Mouse (Mus musculus) right cerebral cortex, postnatal 14 days (tissue): ENCODE results near the gene Litaf.
A peak's percentile ranks its signal among the peaks of the same experiment; 100 is the strongest.
"Not testable (repeated sequence)": the region's sequence is repeated elsewhere in the genome, so short reads cannot be mapped to it uniquely, and the experiment has no call there.

Source experiments
- DNase-seq: peaks from one replicate; pipeline ENCODE4 v3.0.0; 2022

Gene Litaf

DNA sequence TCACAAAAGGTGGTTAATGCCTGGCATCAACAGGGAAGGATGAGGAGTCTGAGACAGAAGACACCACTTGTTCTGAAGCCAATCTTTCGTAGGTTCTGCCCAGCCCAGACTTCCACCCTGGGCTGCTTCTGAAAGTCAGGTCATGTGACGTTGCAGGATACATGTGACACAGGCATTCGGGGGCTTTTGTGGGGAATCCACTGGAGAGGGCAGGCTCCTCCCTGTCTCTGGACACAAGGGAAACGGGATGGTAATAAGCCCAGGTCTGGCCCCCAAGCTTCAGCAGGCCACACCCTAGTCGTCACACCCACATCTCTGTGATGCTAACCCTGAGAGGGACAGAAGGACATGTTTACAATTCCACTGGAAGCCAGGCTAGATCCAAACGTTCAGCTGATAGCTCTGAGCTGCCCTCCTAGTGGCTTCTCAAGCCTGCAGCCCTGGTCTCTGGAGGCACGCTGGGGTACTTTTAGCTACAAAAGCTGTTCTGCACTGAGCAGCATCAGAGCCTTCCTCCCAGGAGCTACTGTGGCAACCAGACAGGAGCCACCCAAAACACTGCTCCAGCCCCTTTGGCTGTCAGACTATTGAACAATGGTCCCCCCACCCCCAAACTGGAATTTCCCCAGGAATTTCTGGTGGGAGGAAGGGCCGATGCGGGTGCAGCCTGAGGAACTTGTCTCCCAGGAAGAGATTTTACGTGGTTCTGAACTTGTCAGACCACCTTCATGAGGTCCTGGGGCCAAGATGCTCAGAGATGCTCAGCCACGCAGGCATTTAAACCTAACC is 48.0 kb downstream of the Litaf start:
- no peak for DNase-seq

DNA sequence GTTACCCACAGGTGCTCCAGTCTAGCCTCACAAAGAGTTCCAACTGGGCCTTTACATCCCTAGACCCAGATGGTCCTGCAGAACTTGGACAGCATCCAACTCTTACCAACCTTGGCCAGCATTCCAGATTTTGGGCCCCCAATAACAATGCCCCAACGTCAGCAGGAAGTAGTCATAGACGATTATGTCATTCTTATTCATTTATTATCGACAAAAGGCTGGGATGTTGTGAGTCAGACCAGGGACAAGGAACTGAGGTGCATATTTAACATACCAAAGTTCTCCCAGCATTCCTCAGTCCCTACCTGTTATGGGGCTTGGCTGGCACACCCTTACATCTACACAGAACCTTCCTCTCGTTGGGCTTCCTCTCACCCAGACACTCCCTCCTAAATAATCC is 49.6 kb downstream of the Litaf start:
- no peak for DNase-seq

DNA sequence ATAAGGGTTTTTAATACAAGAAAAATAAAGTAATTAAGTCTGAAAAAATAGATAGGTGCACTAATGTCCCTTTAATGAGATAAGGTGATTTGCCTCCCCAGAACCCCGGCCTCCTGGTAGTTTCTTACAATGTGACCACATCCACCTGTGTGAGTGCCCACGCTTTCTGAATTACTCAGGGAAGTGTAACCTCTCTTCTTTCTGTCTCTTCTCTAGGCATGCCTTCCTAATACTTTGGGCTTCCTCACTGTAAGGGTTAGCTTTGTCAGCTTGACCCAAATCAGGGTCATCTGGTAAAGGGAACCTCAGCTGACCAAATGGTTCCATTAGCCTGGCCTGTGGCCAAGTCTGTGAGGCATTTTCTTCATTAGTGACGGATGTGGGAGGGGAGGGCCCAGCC is 51.5 kb downstream of the Litaf start:
- no peak for DNase-seq

DNA sequence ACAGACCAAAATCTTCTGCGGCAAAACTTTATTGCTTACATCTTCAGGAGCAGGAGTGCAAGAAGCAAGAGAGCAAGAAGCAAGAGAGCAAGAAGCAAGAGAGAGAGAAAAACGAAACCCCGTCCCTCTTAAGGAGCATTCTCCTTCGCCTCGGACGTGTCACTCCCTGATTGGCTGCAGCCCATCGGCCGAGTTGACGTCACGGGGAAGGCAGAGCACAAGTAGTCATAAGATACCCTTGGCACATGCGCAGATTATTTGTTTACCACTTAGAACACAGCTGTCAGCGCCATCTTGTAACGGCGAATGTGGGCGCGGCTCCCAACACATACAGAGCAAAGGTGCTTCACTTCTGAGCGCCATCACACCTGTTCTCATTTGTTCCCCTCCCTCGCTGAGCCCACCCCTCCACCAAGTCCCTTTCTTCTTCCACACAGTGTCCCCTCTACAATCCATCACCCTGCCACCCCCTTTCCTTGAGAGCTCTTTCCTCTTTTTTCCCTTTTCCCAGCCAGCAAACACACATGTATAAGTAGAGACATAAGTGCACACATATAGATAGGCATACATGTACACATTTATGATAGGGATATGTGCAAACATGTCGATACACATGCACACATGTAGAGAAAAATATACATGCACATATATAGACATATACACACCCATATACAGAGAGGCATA is 52.4 kb downstream of the Litaf start:
- DNase-seq, result not testable (repeated sequence)

DNA sequence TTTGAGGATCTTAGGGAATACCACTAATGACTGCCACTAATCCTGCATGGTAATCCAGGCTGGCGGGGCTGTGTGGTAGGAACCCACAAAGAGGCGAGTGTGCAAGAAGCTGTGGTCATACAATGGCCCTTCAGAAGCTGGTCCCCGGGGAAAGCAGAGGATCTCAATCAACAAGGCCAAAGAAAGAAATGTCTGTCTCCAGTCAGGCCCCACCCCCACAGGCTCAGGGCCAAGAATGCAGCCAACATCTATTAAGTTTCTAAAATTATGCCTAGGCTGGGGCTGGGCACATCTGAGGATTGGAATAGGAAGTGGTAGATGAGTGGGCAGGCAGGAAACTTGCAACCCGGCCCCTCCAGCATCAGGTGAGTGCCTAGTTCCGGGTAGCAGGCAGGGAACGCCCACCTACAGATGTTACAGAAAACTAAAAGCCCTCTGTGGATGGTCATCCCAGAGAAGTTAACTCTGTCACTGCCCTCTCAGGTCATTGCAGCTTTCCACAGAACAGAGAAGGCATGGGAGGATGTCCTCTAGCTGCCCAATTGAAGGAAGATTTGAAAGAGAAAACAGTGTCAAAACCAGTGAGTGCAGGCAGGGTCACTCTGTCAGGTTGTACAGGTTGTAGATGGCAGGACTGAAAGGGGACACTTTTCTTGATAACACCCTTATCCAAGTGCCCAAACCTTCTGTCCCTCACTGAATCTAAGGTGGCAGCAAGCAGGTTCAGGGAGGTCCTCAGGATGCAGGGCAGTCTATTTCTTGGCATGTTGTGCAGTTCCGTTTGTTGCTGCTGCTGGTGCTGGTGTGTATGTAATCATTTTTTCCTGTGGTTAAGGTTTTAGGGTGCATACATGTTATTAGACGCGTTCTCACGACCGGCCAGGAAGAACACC is 53.1 kb downstream of the Litaf start:
- peak; percentile 54 for DNase-seq

DNA sequence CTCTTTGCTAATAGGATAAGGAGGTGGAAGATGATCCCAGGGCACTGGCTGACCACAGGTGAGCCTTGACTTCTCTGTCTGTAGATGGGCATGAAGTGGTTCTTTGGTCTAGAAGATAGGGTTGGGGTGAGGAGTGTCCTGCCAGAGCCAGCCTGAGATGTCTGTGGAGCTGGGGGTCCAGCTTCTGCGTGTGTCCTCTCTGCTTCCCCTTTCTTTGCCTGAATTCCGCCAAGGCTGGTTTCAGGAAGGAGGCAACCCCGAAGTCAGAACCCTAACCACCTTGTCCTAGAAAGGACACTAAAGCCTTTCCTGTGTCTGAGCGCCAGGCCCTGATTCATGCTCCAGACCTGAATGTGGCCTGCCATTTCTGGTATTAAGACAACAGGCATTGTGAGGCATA is 54.0 kb downstream of the Litaf start:
- DNase-seq, result no peak

DNA sequence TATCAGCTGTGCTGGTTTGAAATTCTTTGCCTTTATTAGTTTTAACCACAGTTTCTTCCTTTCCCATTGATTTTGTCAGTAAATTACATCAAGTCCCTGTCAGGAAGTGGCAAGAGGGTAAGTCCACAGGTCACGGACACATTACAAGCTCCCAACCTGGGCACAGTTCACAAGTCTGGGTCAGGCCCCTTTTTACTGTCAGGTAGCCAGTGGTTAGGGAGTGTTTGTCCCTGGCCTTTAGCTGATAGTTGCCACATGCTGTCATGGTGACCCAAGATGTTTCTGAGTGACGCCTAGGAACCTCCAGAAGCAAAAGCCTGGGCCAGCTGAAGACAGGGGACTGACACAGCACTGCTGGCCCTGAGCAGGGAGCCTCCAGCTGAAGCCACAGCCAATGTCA is 54.8 kb downstream of the Litaf start:
- DNase-seq, result no peak

DNA sequence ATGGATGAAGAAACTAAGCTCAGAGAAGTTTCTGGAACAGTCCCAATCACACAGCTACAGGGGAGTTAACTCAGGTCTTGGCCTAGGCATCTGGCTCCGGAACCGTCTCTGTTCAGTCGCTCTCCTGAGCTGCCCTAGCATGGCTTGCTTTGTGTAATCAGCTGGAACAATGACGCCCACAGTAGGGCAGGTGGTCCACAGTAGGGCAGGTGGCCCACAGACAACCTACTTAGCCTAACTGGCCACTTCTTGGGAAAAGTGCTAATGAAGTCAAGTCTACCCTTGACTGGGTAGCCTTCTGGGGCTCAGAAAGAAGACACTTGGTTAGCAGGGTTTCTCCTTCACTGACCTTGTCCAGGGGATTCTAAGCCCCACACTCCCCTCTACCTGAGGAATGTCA is 55.7 kb downstream of the Litaf start:
- DNase-seq, result no peak

DNA sequence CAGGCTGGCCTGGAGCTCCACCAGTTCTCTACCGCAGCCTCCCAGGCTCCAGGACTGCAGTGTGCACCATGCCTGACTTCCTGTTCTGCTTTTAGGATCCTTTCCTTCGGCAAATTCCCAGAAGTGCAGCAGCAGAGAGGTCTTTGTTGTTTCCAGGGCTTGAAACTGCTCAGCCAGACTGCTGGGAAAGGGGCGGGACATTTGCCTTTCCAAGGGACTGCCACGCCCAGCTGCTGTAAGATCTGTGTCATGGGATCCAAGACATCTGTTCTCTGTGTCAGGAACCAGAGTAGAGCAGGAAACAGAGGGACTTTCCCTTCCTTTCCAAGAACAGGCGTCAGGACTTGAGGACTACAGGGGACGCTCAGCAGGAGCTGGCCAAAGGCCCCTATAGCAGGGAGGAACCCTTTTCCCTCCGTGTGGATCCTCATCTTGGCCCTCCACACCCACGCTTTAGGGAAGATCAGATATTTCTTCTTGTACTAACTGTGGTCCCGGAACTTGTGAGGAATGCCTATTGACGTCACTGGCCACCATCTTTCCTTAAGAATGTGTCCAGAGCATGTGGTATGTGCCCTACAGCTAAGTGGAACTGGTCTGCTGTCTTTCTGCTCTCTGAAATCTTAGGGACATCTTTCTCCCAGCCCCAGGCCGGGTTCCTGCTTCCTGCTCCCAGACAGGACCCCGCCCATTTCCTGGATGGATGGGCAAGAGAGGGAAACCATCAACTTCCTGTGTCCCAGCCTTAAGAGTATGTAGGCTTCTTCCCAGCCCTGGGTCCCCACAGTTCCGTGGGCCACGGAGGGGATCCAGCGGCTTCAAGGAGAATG is 57.6 kb downstream of the Litaf start:
- no peak for DNase-seq

DNA sequence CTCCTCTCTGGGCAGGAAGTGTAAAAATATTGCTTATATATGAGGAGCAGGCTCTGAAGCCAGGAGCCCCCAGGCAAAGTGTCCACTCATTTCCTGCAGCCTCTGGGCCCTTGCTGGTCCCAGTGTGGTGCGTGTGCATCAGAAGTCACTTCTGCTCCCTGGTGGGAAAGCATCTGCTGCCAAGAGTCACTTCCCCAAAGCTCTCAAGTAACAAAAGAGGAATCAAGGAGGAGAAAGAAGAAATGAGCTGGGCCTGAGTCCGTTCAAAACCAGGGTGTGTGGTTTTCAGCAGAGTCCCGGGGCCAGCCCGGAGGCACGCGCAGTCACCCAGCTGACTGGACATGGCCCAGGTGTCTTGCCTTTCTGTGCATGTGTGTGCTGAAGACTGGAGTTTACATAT is 59.9 kb downstream of the Litaf start:
- DNase-seq, result no peak

DNA sequence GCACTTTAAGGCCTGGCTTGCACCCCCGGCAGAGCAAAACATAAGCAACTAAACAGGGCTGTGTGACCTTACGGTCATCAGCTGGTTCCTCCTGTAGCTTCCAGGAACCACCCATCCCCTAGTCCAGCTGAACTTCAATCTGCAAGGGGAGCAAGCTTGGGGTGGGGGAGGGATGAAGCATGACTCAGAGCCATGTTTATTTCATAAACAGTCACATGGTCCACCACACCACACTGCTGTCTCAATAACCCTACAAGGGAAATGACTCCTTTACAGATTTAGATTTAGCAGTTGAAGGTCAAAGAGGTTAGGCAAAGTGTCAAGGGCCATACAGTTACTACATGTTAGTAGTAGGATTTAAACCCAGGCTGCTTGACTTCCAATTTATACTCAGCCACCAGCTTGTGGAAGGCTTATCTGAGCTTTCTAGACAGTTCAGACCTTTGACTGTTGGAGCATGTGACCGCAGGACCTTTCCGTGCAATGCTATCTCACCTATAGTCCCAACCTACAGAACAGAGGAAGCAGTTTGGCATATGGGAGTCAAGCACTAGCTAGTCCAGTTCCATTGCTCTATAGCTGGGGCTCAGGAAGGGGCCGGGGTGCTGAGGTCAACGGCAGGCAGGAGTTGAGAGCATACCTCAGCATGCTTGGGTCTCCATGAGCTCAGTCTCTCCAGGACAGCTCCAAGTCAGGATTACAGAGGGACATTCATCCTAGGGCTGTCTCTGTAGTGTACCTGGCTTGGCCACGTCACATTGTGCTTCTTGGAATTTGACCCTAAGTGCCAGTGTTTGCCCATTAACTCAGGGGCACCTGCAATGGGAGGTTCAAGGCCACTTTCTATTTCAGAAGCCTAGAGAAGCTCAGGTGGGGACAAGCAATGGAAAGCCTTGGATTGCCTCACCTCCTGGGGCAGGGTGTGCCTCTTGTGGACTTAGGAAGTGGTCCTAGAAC is 64.0 kb downstream of the Litaf start:
- no peak for DNase-seq

DNA sequence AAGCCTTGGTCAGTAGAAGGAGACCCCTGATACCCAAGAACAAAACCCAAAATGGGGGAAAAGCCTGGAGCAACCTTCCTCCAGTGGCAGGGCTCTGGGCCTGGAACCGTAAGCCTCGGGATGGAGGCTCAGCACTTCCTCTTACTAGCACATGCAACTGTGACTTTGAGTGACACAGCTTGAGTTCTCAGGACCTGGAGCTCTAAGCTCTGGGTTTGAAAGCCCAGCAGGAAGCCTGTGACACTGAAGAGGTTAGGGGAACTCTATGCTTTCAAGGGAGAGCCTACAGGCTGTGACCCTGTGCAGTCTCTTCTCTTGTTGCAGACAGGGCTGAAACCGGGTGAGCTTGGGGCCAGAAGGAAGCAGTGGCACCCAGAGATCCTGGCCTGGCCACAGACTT is 66.1 kb downstream of the Litaf start:
- no peak for DNase-seq

DNA sequence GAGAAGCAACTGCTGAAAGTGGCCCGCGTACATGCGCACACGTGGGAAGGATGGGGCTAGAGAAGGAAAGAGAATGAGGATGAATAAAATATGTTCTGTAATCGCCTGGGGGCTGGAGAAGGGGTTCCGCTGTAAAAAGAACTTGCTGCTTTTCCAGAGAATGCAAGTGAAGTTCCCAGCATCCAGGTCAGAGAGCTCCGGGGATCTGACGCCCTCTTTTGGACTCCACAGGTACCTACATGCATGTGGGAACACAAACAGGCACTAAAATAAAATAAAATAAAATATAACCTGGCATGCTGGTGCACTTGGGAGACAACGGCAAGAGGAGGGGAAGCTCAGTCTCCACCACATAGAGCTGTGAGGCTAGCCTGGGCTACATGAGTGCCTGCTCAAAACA is 67.7 kb downstream of the Litaf start:
- DNase-seq, result no peak

DNA sequence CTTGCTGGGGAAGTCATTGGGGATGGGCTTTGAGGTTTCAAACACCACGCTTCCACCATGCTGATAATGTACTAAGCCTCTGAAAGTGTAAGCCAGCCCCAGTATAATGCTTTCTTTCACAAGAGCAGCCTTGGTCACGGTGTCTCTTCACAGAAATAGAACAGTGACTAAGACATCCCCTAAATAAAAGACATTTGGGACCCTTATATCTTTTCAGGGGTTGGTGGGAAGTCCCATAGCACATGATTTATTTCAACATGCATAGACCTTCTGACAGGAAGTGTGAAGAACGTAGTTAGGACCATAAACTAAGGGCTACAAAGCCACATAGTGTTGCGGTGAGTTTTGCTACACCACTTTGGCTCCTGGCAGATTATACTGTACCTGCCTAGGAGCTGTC is 69.4 kb downstream of the Litaf start:
- DNase-seq, result no peak

DNA sequence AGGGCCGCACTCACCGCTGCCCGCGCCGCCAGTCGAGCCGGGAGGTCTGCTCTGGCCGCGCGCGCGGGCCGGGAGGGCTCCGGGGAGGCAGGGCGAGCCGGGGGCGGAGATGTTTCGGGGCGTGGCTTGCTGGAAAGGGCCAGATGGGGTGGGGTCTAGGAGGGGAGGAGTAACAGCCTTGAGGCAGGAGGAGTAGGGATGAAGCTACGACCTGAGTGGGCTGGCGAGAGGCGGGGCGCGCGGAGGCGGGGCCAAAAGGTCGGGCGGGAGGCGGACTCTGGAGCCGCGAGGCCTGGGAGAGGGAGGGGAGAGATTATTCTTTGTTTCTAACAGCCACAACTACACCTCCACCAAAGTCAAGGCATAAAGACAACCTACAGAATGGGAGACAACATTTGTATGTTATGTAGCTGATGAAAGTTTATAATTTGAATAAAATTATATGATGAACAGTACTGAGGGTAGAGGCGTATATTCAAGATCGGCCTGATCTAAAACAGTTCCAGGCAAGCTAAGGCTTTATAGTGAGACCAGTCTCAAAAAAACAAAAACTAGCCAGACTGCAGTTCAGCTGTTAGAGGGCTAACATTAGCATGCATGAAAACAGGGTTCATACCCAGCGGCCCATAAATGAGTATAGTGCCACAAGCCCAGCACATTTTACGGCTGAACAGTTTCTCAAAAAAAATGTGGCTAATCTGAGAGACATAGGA is 72.8 kb downstream of the Litaf start:
- DNase-seq, result peak; percentile 73

DNA sequence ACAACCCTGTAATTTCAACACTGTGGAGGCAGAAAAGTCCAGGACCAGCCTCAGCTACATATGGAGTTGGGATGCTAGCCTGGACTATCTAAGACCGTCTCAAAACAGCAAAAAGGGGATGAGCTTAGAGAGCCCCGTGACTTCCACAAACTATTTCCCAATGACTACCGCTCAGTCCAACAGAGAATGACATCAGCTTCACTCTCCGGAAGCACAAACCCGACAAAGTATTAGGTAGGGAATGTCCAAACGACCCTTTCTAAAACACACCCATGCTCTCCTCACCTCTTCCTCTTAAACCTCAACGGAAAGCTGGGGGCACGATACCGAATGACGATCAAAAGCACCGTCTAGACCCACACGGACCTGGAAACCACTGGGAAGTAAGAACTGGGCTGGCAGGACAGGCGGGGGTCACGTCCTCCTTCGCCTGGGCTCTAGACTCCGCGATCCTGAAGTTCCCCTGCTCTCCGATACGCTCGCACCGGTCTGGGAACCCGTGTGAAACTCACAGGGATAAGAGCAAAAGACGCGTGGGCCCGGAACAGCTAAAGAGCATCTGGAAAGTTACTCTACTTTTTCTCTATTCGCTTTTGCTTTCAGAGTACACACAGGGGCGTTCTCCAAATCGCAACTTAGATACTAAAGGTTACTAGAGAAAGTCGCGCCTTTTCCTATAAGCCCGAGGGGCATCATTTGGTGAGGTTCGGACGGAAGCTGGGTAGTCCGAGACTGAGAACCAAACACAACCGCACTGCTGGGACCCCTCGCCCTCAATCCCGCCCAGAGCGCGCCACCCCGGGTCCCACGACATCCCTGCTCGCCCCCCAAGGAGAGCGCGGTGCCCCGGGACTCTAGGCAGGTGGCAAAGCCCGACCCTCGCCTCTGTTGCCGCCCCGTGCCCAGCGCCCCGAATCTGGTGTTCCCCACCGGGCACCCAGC is 73.6 kb downstream of the Litaf start:
- peak; percentile 28 for DNase-seq

DNA sequence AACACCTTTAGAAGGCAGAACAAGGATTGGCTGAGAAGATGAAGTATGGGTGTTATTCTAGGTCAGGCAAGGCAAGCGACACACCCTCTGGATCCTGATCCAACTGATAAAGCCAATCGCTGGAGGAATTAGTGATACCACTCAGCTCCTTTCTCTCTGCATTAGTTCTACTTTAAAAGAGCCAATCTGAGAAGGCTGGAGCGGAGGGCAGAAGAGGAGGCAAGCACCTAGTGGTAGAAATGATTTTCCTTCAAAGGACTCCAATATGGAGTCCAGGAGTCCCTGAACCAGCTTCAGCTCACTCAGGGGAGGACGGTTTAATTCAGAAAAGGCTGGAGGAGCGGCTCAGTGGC is 74.2 kb downstream of the Litaf start:
- no peak for DNase-seq

DNA sequence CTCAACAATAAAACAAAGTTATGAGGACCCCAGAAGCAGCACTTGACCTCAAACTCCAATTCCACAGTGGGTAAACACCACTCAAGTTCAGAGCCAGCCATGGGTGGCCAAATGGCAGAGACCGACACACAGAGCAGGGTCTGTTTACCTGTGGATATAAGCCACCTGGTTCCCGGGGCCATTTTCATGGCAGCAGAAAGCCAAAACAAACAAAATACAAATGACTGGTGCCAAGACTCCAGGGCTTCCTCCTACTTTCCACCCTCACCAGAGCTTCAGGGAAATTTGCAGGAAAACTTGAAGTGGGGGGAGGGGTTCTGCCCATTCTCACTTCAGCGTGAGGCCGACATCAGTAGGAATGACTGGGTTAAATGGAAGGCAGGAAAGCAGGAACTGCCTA is 75.2 kb downstream of the Litaf start:
- no peak for DNase-seq

DNA sequence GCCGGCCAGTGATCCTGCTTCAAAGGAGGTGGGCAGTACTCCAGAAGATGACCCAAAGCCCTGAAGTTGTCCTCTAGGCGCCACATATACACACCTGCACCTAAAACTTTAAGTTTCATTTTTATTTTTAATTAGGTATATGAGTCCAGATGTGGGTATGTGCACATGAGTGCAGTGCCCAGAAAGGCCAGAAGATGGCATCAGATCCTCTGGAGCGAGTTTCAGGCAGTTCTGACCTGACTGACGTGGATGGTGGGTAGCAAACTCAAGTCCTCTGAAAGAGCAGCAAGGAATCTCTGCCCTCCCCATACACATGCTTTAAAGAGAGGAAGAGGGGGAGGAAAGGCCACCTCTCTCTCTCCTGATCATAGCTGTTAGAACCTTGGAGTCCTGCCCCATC is 76.1 kb downstream of the Litaf start:
- DNase-seq, result peak; percentile 12

DNA sequence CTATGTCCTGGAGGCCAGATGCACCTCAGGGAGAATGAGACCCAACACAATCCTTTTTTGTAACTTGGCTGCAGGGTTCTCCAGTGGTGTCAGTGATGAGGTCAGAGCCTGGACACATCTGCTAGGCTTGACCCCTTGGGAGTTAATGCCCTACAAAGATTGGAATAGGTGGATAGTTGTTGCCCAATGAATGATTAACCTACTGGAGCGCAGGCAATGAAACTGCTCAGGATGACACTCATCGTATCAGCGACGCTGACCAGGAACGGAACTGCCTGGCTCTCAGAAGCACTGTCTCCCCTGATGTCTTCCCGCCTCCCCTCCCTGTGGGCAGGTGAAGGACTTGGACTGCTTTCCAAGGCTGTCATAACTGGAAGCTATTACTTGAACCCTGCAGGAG is 76.6 kb downstream of the Litaf start:
- DNase-seq, result no peak
